Mouse (Mus musculus) monocyte, adult 5-6 weeks (primary cell): ENCODE measurements around the gene Resp18. TPM values are rescaled to one million over a fixed set of nuclear protein-coding genes. Genes with fewer than 3 reads are reported as not detected.
"Not testable (repeated sequence)": the region's sequence is repeated elsewhere in the genome, so short reads cannot be mapped to it uniquely, and the experiment has no call there.

ENCODE experiments used
- ATAC-seq: fragments of 153-309, 156-312 bp; replicated peaks from 2 replicates; pipeline ENCODE4 v1.8.0; 2017; ENCODE audit warnings: mild to moderate bottlenecking; ENCODE audit not compliant: low TSS enrichment, insufficient number of reproducible peaks, severe bottlenecking, poor library complexity, low FRiP score
- total RNA-seq: library from RNA; stranded (forward); fragments of 200-1000, 200-491, 200-594 nt; gene quantifications from 3 replicates; pipeline ENCODE4 v1.2.3, GENCODE M21; 2017

The Resp18 gene
- total RNA-seq, 1 experiment from 2014 or later: not detected

GRCm38 (mm10) chr1:75244836-75245235 lies 33.4 kb downstream of the Resp18 start:
- ATAC-seq: peak; percentile 55

- no peak for ATAC-seq
Measured at GRCm38 (mm10) chr1:75244175-75244826, 33.9 kb downstream of the Resp18 start.

GRCm38 (mm10) chr1:75243411-75243810 lies 34.8 kb downstream of the Resp18 start:
- ATAC-seq: no peak

GRCm38 (mm10) chr1:75239591-75239990 lies 38.6 kb downstream of the Resp18 start:
- no peak for ATAC-seq

GRCm38 (mm10) chr1:75236117-75237050 lies 41.8 kb downstream of the Resp18 start, which contains the start of gene Dnajb2:
Gene Dnajb2, plus strand, starts transcription at chr1:75236406.
- ATAC-seq: peak; percentile 73

DNA sequence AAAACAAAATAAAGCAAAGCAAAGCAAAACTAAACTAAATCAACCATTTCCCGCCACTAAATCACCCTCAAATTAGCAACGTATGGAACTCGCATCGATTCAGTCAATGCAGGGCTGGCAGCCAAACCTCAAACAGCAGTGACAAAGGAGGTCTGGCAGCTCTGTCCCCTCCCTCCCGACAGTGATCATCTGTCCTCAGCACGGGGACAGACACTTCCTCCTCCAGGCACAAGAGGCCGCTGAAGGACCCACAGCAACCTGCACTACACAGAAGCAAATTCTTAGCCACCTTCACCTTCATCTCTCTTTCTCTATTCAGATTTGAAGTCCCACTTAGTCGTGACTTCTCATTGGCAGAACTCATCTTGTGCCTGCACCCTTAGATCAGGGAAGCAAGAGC lies 43.6 kb downstream of the Resp18 start:
- ATAC-seq: peak; percentile 70

- not testable (repeated sequence) for ATAC-seq
Measured at GRCm38 (mm10) chr1:75232489-75232888, 45.7 kb downstream of the Resp18 start.

DNA sequence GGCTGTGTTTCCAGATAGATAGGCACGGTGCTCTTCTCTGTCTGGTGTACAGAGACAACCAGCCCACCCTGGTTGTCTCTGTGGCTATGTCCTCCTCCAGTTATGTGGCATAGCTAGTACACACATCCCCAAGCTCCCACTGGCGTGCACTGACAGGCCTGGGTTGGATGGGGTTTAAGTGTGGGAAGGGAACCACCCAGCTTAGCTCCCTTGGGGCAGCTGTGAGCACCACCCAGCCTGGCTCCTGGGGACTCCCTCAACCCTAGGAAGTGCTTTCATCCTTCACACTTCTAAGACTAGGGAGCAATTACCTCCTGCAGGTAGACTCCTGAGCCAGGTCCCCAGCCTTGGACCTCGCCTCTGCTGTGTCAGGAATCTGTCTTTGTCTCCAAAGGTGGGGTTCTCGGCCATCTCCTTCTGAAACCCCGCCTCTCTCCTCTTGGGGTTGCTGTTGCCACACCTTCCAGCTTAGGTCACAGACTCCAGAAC lies 46.5 kb downstream of the Resp18 start, which contains the start of gene A630095N17Rik:
Gene A630095N17Rik (minus strand): TSS at position 439 of the 489 bp plus-strand sequence.
- no peak for ATAC-seq

DNA sequence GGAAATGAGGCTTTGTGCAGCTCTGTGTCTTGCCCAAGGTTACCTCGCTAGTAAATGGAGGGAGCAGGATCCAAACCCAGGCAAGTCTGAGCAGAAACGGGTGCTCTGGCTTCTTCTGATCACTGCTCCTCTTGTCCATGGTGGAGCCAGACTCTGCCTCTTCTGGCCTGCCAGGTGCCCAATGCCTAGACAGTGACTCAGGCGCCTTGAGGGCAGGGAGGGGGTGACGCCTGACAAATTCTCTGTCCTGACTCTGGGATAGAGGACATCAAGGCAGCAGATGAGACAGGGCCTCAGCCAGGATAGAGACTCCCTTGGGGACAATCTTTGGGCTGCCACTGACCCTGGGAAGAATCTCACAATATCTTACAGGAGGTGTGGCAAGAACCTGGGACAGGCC lies 47.0 kb downstream of the Resp18 start:
- no peak for ATAC-seq

- 0 out of 2 replicates have a peak, but pooled peaks have one; percentile 7 for ATAC-seq
Measured at GRCm38 (mm10) chr1:75230335-75230994, 47.8 kb downstream of the Resp18 start.

GRCm38 (mm10) chr1:75229158-75229557 lies 49.1 kb downstream of the Resp18 start:
- no peak for ATAC-seq

GRCm38 (mm10) chr1:75227653-75228052 lies 50.6 kb downstream of the Resp18 start:
- no peak for ATAC-seq

- ATAC-seq: no peak
Measured at GRCm38 (mm10) chr1:75226138-75226537, 52.1 kb downstream of the Resp18 start.

GRCm38 (mm10) chr1:75225473-75225872 lies 52.7 kb downstream of the Resp18 start:
- no peak for ATAC-seq

GRCm38 (mm10) chr1:75223532-75223931 lies 54.7 kb downstream of the Resp18 start:
- ATAC-seq: no peak

- ATAC-seq: no peak
Measured at GRCm38 (mm10) chr1:75222926-75223325, 55.3 kb downstream of the Resp18 start.
